Mouse (Mus musculus) limb, embryonic 11.5 days (tissue): ENCODE measurements around the gene Timm22. TPM values are rescaled to one million over a fixed set of nuclear protein-coding genes. Genes with fewer than 3 reads are reported as not detected.

Source experiments
- ATAC-seq: fragments of 200-750 bp; cut with Nextera tagmentation; 2 replicates; pipeline ENCODE4 v1.8.0; 2017; ENCODE audit warnings: low read depth; ENCODE audit not compliant: insufficient number of reproducible peaks, low FRiP score, low TSS enrichment
- DNase-seq: peaks from one replicate; pipeline ENCODE4 v3.0.0-alpha.2; 2015; ENCODE audit warnings: low spot score
- H3K27ac ChIP-seq: fragments of 300-500 bp; sonication (generic); replicated peaks from 2 replicates; pipeline ENCODE4 v1.5.1; 2014; ENCODE audit warnings: low read depth, mild to moderate bottlenecking, low read length
- H3K27me3 ChIP-seq: fragments of 300-500 bp; sonication (generic); 2 replicates; pipeline ENCODE4 v1.6.1; 2014; ENCODE audit warnings: mild to moderate bottlenecking, low read length, mixed read lengths; ENCODE audit not compliant: control insufficient read depth, insufficient read depth
- H3K36me3 ChIP-seq: fragments of 300-500 bp; sonication (generic); 2 replicates; pipeline ENCODE4 v1.6.1; 2014; ENCODE audit warnings: mild to moderate bottlenecking, low read length, moderate library complexity, mixed read lengths; ENCODE audit not compliant: control insufficient read depth, insufficient read depth
- H3K4me1 ChIP-seq: fragments of 300-500 bp; sonication (generic); 2 replicates; pipeline ENCODE4 v1.6.1; 2014; ENCODE audit warnings: low read length, mixed read lengths; ENCODE audit not compliant: control insufficient read depth, insufficient read depth
- H3K4me2 ChIP-seq: fragments of 300-500 bp; sonication (generic); 2 replicates; pipeline ENCODE4 v1.6.1; 2014; ENCODE audit warnings: low read depth, mild to moderate bottlenecking, moderate library complexity; ENCODE audit not compliant: severe bottlenecking
- H3K4me3 ChIP-seq: fragments of 300-500 bp; sonication (generic); 2 replicates; pipeline ENCODE4 v1.5.1; 2014; ENCODE audit warnings: low read depth, low read length
- H3K9ac ChIP-seq: fragments of 300-500 bp; sonication (generic); 2 replicates; pipeline ENCODE4 v1.6.1; 2014; ENCODE audit warnings: mild to moderate bottlenecking, low read length
- H3K9me3 ChIP-seq: fragments of 300-500 bp; sonication (generic); 2 replicates; pipeline ENCODE4 v1.6.1; 2016; ENCODE audit warnings: low read length; ENCODE audit not compliant: control insufficient read depth
- WGBS: fragments of 180-500 bp; shearing (Covaris S2); extraction: QIAGEN DNeasy Blood & Tissue Kit; methylation state at CpG from one replicate; pipeline ENCODE4 v1.1.7; 2014; 5-methylcytosine and 5-hydroxymethylcytosine counted together
- polyA plus RNA-seq: library from polyadenylated mRNA; unstranded; fragments of >200 nt; fragmentation: Nextera tagmentation; extraction: Ambion mirVana; gene quantifications from 2 replicates; pipeline ENCODE4 v1.2.1, GENCODE M21; 2014

The Timm22 gene
- polyA plus RNA-seq, 1 experiment from 2014 or later: 152 TPM

DNA sequence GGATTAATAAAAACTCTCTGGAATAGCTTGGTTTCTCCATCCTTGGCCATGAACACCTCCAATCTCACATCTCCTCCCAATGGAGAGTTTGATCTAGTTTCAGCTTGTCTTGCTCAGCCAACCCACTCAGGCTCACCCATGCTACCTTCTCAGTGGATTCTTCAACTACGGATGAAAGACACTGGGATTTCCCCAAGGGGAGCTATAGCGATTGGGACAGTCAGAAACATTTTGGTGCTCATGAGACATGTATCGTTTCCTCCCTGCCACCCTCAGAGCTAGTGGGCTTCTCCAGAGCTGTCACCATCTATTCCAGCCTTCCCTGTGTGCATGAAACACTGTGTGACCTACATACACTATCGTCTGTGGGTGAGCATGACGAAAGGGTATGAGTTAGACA lies 54.9 kb downstream of the Timm22 start:
- no peak overlapping the region for H3K9ac ChIP-seq
- no peaks in the 10 kb centered on the region for H3K9me3 ChIP-seq
- no peak overlapping the region for H3K4me2 ChIP-seq
- H3K27me3 ChIP-seq: no peaks in the 10 kb centered on the region
- no peak for ATAC-seq
- no peak overlapping the region; the same call in 1 of the 2 replicates for H3K27ac ChIP-seq
- DNase-seq: no peak
- WGBS: 90% methylated on average over 5 of the region's 5 CpGs
- H3K4me1 ChIP-seq: peaks cover 18% of the 10 kb centered on the region
- peaks cover 6% of the 10 kb centered on the region; the same call in 1 of the 2 replicates for H3K36me3 ChIP-seq
- H3K4me3 ChIP-seq: no peak overlapping the region

DNA sequence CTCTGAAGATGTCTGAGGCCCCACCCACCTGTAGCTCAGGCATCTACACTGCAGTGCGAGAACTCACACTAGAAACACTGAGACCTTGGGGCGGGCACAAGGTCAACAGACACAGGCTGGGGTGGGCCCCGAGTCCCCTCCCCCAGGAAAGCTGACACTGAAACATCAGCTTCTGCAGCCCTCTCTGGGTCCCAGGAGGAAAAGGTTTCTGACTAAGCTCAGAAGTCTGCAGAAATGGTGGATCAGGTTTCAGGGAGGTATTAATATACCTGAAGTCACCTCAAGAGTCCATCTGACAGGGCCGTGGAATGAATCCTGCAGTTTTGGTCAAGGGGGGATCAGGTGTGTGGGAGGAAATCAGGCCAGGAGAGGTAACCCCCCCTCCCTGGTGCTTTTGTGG lies 59.1 kb downstream of the Timm22 start:
- no peak overlapping the region for H3K4me2 ChIP-seq
- no peaks in the 10 kb centered on the region for H3K27me3 ChIP-seq
- no peak overlapping the region for H3K4me3 ChIP-seq
- no peak overlapping the region for H3K27ac ChIP-seq
- 67% methylated on average over 4 of the region's 4 CpGs for WGBS
- ATAC-seq (no peak), DNase-seq (no peak)
- no peak overlapping the region for H3K9ac ChIP-seq
- no peaks in the 10 kb centered on the region for H3K9me3 ChIP-seq
- peaks cover 10% of the 10 kb centered on the region; the same call in 1 of the 2 replicates for H3K36me3 ChIP-seq
- H3K4me1 ChIP-seq: peaks cover 46% of the 10 kb centered on the region

Other genes starting within 250 kb of the Timm22 start
- 36.6 and 40.4 TPM in 2 replicates for gene Vps53, start 227.3 kb upstream of the Timm22 start, polyA plus RNA-seq
- gene Fam57a, start 227.3 kb upstream of the Timm22 start, polyA plus RNA-seq: 37.0 TPM in 2 replicates
- gene Dbil5, start 189.3 kb upstream of the Timm22 start, polyA plus RNA-seq: 0.95 TPM in 1 of 2 replicates, not detected in the other
- gene Gemin4, start 189.3 kb upstream of the Timm22 start, polyA plus RNA-seq: 44.5 and 55.4 TPM in 2 replicates
- gene Mrm3, start 163.2 kb upstream of the Timm22 start, polyA plus RNA-seq: 23.9 and 24.0 TPM in 2 replicates
- 136 TPM in 2 replicates for gene Glod4, start 163.2 kb upstream of the Timm22 start, polyA plus RNA-seq
- 45.7 and 57.3 TPM in 2 replicates for gene Nxn, start 7.8 kb upstream of the Timm22 start, polyA plus RNA-seq
- gene Abr, start 215.4 kb downstream of the Timm22 start, polyA plus RNA-seq: 45.2 and 50.1 TPM in 2 replicates